Mouse (Mus musculus) gastrocnemius, adult 18-20 months (tissue): ENCODE data around the gene Slco3a1. TPM values are rescaled to one million over a fixed set of nuclear protein-coding genes. Genes with fewer than 3 reads are reported as not detected.

ENCODE experiments used
- DNase-seq: peaks from one replicate; pipeline ENCODE4 v3.0.0; 2021; ENCODE audit warnings: low spot score
- total RNA-seq, 2 experiments: library from RNA; stranded (reverse); gene quantifications; 2 replicates each; pipeline ENCODE4 v1.2.3; 2021

Gene Slco3a1
- total RNA-seq, 2 experiments from 2014 or later = 60.0 to 77.8 TPM

DNA sequence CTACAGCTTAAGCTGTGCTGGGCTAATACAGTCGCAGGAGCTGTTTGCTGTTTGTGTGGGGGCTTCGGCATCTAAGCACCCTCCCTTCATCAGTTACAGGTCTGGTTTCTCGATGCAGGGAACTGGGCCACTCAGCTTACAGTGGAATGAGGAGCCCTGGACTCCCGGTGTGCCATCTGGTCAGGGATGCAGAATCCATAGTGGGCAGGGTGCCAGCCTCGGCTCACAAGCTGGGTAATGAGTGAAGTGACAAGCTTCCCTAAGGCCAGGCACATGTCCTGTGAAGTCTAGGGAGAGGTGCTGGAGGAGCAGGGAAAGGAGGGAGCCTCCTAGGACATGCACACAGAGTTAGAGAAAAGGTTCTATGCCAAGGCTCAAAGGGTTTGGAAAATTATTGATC lies 168.3 kb downstream of the Slco3a1 start:
- DNase-seq = no peak

DNA sequence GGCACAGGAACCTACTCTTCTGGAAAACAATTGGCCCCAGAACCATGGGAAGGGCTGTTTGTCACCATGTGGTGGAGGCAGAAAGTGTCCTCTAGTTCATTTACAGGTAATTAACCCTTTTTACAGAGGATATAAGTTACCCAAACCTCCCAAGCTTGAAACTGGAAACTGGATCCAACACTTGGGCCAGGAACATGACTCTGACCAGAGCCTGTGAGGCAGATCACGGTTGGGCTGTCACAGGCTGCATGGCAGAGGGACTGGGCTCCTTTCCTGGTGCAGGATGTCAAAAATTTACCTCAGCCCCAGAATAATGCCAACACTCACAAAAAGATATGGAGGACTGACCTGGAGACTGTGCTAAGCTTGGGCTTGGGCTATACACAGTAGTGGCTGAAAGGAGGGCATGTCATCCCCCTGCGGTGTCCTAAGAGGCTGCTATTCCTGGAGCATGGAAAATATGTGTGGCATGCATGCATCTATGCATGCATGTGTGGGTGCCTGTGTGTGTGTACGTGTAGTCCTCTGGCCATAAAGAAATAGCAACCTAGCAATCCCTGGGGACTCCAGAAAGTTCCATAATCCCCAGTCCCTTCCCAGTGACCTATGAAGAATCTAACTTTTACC lies 171.4 kb downstream of the Slco3a1 start:
- no peak for DNase-seq

DNA sequence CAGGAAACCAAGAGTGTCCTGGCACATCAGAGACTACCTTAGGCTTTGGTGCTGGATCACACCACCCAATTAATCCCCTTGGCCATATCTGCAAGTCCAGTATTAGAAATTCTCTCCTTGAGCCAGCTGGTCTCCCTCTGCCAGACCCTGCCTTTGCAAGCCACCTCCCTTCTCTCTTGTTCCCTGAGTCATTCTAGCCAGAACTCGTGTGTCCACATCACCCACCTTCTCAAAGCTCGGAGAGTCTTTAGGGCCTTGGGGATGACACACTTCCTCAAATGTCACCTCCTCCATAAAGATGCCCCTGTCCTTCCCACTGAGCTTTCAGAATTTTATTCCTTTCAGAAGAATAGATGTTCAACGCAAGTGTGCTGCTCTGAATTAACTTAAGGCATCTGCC lies 172.3 kb downstream of the Slco3a1 start:
- DNase-seq = peak; percentile 68

DNA sequence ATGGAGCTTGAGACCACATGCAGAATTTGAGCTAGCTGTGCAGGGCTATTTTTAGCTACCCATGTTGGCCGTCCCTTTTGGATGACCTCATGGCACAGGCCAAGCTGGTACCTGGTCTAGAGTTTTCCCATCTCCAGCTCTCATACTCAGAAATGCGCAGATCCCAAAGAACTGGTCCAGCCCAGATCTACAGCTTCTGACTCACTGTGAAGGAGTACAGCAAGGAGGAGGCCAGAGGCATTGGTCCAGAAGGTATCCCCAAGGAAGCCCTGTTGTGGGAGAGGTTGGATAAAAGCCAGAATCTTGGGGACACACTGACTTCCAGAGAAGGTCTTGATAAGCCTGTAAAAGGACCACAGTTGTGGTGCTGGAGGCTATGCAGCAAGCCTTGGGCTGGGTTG lies 172.7 kb downstream of the Slco3a1 start:
- peak; percentile 82 for DNase-seq

DNA sequence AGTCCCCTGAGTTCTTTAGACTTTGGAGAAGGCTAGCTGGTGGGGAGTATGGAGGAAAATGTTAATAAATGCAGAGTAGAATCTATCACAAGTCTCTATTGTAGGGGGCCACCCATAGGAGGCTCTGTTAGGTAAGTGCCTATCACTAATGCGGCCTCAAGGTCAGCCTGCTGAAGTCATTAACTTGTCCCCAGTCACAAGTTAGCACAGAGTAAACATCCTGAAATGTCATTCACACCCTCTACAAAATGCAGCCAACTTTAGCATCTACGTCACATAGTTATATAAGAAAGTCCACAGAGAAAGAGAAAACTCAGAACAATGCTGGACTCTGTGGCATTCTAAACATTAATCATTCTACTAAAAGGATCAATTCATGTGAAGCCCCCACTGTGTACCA lies 173.5 kb downstream of the Slco3a1 start:
- DNase-seq = peak; percentile 47

DNA sequence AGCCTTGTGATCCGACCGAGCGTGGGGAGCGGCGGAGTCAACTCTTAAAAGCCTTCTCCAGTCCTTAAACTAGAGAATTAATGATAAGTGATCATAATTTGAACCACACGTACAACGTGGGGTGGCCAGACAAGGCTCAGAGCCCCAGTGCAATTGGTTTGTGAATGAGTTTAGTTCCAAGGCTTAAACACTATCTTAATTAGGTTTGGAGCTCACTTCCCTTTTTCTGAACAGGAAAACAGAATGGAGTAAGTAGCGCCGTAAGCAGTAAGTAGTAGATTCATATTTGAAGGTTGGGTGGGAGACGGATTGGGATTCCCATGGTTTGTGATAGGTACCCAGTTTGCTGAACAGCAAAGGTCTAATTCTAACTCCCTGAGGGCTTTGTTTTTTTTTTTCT lies 176.7 kb downstream of the Slco3a1 start:
- DNase-seq = no peak

DNA sequence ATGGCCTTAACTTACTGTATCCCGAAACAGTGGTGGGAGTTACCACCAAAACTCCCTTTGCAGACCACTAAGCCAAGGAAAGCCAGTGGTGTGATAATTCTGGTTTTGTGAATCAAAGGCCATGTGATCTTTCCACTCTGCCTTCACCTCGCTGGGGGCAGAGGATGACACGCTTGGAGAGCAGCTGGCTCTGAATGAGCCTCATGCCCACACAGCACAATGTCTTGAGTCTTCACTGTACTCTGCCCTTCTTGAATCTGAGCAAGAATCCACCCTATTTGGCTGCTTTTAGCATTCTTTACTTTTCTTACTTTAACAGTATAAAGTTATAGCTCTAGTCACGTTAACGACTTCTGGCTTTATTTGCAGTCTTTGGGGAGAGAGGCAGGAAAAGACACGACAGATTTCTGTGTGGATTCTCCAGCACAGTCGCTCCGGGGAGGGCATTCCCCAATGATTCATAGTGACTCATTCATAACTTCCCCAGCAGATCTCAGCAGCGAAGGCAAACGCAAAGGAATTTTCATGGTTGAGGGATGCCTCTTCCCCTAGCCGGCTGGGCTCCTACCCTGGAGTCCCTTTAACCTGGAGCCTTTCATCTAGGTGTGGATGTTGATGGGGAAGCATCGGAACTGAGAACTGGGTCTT lies 178.1 kb downstream of the Slco3a1 start:
- DNase-seq = no peak

DNA sequence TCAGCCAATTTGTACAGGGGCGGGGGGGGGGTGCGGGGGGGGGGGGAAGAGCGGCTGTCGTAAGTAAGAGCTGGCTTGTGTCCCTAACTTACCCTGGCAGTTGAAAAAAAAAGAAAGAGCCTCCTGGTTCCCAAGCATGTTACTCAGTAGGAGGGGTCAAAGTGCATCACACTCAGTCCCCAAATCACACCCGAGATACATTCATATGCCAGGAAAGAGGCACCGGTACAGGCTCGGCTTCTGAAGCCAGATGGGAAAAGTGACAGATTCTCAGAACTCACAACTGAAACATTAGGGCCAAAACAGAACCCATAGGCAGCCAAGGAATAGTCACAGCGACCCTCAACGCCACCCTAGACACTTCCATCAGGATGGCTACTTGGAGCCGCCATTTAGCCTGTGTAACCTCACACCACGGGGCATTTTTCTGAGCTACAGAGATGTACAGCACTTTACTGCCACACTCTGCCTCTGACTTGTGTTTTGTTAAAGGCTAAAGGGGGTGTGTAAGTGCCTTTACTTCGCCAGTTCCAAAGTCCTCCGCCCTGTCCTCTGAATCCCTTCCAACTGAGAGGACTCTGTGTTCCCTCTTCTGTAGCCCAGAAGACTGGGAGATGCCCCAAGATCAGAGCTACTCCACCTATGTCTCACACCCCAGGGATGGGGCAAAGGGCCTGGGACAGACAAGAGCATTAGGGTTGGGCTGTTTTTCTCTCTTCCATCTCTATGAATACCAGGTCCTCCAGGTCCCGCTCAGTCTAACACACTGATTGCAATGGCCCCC lies 179.2 kb downstream of the Slco3a1 start:
- peak; percentile 71 for DNase-seq

DNA sequence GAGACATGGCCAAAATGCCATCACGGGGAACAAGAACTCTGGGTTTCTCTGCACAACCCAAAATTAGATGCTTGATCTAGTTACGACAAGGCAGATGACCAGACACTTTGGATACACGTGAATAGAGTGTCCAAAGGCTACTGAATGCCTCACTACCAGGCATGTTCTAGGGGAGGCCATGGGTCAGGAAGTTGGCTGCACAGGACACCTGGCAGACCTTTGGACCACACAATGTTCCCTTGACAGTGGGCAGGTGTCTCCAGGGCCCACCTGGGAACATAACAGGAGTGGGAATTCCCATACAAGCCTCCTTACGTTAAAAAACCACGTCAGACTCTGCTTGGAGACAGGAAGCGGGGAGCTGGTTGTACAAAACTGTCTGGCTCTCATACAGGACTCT lies 181.5 kb downstream of the Slco3a1 start:
- DNase-seq = no peak

DNA sequence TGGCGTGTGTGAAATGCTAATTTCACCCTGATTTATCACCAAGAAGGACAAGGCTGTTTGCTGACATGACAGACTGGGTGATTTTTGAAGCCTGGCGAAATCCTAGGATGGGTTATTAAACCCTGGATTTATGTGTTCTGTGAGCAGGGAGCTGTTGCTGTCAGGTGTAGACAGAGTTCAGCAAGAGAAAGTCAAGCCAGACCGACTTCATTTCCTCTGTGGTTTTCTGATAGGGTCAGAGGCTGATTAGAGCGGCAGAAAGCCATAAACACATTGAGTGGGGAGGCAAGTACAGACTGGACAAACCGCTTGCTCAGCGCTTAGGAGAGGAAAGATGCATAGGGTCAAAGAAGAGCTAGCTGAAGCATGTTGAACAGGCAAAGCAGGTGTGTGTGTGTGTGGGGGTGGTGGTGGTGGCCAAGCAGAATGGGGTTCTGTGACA lies 182.4 kb downstream of the Slco3a1 start:
- DNase-seq = no peak

DNA sequence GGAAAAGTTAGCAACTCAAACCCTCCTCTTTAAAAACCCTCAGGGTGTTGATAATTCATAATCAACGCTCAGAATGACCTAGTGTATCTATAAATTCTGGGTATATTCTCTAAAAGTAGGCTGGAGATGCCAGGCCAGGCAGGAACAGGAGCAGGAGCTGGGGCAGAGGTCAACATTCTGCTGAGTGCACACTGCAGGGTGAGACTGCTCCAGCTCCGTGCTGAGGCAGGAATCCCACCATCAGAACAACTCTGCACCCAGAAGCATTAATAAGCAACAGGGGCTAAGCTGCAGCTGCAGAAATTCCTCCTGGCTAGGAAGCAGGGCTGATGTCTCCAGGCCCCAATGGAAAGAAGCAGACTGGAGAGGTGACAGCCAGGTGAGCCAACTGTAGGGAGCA lies 182.9 kb downstream of the Slco3a1 start:
- DNase-seq = no peak

DNA sequence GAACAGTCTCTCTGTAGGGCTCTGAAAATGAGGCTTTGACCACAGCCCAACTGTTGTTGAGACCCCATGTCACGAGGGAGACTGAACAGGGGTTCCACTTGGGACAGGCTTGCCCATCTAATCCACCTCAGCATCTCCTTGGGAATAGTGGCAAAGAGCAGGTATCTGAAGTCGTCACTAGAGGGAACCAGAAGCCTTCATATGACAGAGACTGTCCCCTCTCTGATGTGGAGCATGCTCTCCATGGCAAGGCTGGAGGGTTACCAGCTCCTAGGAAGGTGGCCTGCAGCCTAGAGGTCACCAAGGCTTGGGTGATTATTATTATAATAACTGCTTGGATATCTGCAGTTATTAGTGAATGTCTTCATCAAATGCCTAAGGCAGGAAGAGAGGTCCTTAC lies 183.4 kb downstream of the Slco3a1 start:
- DNase-seq = peak; percentile 72

DNA sequence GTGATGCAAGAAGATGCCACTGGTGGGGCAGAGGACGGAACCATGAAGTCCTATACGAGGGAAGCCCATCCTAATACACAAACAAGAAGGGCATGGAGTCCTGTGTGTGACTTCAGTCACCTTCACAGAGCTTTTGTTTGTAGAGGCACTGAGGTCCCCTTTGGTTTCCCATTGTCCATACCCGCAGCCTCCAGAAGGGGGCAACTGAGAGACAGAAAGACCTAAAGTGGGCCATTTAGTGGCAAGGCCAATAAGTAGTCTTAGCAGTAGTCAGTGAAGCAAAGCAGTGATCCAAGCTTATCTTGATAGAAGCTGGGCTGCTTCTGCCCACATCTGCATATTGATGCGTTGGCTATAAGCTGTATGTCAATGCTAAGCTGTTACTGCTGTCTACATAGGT lies 184.9 kb downstream of the Slco3a1 start:
- DNase-seq = no peak

DNA sequence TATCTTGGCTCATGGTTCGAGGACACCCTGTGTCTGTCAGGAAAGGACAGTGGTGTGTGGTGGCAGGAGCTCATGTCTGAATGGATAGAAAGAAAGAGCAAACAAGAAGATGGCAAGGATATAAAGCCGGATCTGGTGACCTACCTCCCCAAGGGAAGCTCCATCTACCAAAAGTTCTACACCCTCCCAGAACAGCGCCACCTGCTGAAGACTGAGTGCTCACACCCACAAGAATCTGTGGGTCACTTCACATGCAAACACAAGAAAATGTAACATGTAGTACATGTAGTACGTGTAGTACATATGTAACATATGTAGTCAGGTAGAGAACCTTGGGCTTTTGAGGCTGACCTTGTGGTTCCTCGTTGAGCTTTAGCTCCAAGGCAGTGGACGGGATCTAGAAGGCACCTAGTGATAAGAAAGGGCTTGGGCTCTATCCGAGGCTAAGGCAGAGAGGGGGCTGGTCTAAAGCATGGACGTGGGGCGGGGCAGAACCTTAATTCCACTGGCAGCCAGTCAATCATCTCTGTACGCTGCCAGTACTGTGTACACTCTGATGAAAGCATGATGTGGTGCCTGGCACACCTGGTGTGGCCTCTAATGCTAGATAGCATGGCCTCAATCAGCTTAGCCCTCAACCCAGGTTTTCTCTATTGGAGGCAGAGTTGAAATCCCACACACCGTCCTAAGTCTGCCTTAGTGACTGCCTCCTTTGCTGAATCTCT lies 186.2 kb downstream of the Slco3a1 start:
- DNase-seq = no peak

DNA sequence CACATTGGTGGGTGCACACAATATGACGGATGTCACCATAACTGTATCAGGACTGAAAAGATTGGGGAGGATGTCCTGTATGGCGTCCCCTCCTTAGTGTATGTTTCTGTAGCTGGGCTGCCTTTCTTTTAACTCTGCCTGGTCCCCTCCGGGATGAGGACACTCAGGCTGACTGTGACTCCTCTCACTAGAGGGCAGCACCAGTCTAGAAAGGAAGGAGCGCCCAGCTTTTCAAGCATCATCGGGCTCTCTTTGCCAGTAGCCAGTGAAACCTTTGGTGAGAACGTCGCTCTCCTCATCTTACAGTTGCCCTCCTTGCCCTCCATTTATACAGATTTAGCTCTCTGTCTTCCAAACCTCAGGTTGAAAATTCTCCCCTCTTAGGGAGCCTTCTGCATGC lies 187.2 kb downstream of the Slco3a1 start:
- DNase-seq = peak; percentile 64

DNA sequence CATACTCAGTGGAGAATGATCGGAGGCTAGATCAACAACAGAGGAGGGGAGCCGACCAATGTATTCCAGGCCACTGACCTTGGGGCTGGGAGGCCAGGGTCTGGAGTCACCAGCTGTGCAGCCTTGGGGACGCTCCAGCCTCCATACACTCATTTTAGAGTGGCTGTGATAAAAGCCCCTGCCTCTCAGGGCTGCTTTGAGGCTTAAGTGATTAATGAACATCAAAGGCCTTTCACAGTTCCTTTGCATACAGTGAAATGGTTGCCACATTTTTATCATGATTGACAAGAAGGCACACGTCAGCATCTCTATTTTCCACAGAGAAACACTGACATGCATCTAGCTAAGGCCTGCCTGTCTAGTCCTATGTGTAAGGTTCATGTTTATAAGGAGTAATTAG lies 189.0 kb downstream of the Slco3a1 start:
- DNase-seq = no peak

DNA sequence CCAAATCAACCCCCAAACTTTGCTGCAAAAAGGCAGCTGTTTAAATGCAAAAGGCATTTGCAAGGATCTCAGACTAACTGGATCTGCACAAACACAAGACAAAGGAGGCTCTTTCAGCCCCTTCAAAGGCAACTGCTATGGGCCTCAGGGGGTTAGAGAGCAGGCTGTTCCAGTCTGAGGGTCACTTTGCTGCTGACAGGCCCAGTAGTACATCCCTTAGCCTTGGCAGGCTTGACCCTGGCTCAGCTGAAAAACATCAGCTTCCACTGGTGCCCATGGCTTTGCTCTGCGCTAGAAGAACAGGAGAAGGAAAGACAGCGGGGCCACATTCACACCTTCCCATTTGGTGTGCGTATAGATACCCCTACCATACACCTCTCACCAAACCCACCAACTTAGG lies 189.6 kb downstream of the Slco3a1 start:
- no peak for DNase-seq

DNA sequence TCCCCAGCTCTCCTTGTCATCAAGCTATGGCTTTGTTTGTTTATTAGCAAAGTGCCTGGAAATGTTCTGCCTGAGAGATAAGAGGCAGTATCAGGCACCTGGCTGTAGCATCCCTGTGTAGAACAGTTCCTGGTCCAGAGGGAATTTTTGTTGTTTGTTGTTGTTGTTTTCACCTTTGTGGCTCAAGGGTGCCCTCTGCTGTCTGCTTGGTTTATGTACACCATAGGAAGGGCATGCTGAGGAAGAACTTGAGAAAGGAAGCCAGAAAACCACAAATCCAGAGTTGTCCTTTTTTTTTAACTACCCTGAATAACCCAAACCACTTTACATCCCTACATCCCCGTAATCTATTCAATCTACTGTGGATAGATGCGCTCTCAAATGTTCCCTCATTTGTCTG lies 191.1 kb downstream of the Slco3a1 start:
- no peak for DNase-seq

DNA sequence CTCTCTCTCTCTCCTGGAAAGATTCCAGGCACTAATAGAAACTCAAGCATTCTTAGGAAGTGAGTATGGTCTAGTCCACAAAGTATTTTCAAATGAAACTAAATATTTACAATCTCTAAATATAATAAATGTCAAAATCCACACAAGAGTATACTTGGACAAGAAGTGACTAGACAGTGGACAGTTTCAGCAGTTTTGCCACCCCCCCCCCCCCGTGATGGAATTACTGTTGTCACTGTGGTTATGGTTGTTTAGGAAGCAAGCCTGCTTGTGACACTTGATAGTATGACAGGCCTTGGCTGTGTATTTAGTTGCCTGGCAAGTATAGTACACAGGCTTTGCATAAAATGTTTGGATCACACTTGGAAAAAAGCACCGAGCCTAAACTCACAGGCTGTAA lies 192.9 kb downstream of the Slco3a1 start:
- DNase-seq = no peak

DNA sequence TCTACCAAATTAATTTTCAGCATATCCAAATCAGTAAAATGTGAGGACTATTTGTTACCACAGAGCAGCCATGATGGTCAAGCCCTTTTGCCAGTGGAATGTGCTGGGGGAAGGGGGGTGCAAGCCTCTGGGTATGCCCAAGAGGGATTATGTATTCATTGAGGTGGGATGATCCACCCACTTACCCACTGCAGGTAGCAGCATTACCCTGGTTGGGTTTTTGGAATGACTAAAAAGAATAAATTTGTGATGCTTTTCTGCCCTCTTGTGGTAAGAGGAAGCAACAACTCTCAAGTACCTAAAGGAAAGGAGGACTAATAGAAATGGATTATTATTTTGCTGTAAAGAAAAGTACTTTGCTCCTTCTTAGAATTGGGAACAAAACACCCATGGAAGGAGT lies 197.6 kb downstream of the Slco3a1 start:
- no peak for DNase-seq

DNA sequence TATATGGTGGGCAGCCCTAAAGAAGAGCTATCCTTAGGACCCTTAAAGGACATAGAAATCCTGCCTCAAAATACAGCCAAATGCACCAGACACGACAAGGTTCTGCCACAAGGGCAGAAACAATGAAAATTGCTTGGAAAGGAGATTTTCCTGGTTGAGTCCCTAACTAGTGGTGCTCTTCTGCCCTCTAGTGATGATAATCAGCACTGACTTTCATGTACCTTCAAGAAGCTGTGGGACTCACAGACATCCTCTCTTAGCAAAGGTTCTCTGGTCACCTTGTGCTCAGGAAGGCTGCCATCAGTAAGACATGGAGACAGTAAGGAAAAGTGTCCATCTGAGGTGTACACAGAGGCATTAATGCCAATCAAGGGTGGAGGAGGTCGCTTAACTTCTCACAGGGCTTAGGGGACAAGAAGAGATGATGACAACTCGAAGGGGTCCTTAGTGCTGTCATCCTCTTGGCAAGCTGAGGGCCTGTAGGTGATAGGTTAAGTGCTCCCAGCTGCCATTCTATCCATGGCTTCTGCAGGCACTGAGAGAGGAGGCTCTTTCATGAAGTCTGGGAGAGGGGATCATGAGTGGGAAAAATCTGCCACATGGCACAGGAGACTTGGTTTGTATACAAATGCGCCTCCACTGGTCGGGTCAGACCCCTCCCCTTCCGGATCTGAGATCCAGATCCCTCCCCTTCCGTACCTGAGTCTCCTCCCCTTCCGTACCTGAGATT lies 199.9 kb downstream of the Slco3a1 start:
- peak; percentile 48 for DNase-seq
